Mouse (Mus musculus): ENCODE data around the gene Acss3. TPM values are rescaled to one million over a fixed set of nuclear protein-coding genes. Genes with fewer than 3 reads are reported as not detected.

The Acss3 gene
- total and polyA plus RNA-seq, 2 experiments: 10.0 to 87.9 TPM

- no peak for TF ChIP-seq POLR2A (IDR thresholded peaks at IDR 0.05; ENCODE audit: extremely low read depth, insufficient read depth, low read length)
- TF ChIP-seq CTCF (IDR thresholded peaks at IDR 0.05; ENCODE audit: low read depth, low read length): no peak
- Histone ChIP-seq H3K79me2 (ENCODE audit: control insufficient read depth, insufficient read depth, low read length) (peaks cover 2% of the 10 kb centered on the region; the same call in 1 of the 2 replicates), H3K27me3 (ENCODE audit: control insufficient read depth, insufficient read depth, low read length) (no peaks in the 10 kb centered on the region), H3K9ac (ENCODE audit: low read depth, low read length) (no peak overlapping the region), H3K27ac (replicated peaks; ENCODE audit: insufficient read depth, low read depth, low read length) (no peak overlapping the region), H3K4me1 (ENCODE audit: control insufficient read depth, insufficient read depth, low read length) (peaks cover 13% of the 10 kb centered on the region; the same call in 1 of the 2 replicates), H3K4me3 (ENCODE audit: insufficient read depth, low read depth, low read length) (no peak overlapping the region), H3K36me3 (ENCODE audit: control insufficient read depth, insufficient read depth, low read length) (no peaks in the 10 kb centered on the region)
- DNase-seq (ENCODE audit: extremely low read depth, low read depth, low spot score): peak; percentile 86
- WGBS: 38% methylated on average over 1 of the region's 1 CpGs
Observed at GRCm38 (mm10) chr10:107115930-107116642, 7.4 kb downstream of the Acss3 start.

GRCm38 (mm10) chr10:107115121-107115520, 8.3 kb downstream of the Acss3 start:
- H3K4me1 ChIP-seq (ENCODE audit: control insufficient read depth, insufficient read depth, low read length): peaks cover 12% of the 10 kb centered on the region; the same call in 1 of the 2 replicates
- DNase-seq (ENCODE audit: extremely low read depth, low read depth, low spot score): peak; percentile 76
- no peaks in the 10 kb centered on the region for H3K27me3 ChIP-seq (ENCODE audit: control insufficient read depth, insufficient read depth, low read length)
- H3K4me3 ChIP-seq (ENCODE audit: insufficient read depth, low read depth, low read length): no peak overlapping the region
- no peak overlapping the region; the same call in 1 of the 2 replicates for H3K9ac ChIP-seq (ENCODE audit: low read depth, low read length)
- no peaks in the 10 kb centered on the region for H3K36me3 ChIP-seq (ENCODE audit: control insufficient read depth, insufficient read depth, low read length)
- TF ChIP-seq CTCF (IDR thresholded peaks at IDR 0.05; ENCODE audit: low read depth, low read length) (no peak), POLR2A (IDR thresholded peaks at IDR 0.05; ENCODE audit: extremely low read depth, insufficient read depth, low read length) (no peak)
- H3K79me2 ChIP-seq (ENCODE audit: control insufficient read depth, insufficient read depth, low read length): peaks cover 2% of the 10 kb centered on the region; the same call in 1 of the 2 replicates
- no peak overlapping the region for H3K27ac ChIP-seq (replicated peaks; ENCODE audit: insufficient read depth, low read depth, low read length)
- WGBS: 34% methylated on average over 1 of the region's 1 CpGs

- Histone ChIP-seq H3K27me3 (ENCODE audit: control insufficient read depth, insufficient read depth, low read length) (no peaks in the 10 kb centered on the region), H3K36me3 (ENCODE audit: control insufficient read depth, insufficient read depth, low read length) (no peaks in the 10 kb centered on the region), H3K79me2 (ENCODE audit: control insufficient read depth, insufficient read depth, low read length) (no peaks in the 10 kb centered on the region), H3K27ac (replicated peaks; ENCODE audit: insufficient read depth, low read depth, low read length) (no peak overlapping the region), H3K4me3 (ENCODE audit: insufficient read depth, low read depth, low read length) (no peak overlapping the region), H3K4me1 (ENCODE audit: control insufficient read depth, insufficient read depth, low read length) (no peaks in the 10 kb centered on the region), H3K9ac (ENCODE audit: low read depth, low read length) (no peak overlapping the region)
- TF ChIP-seq CTCF (IDR thresholded peaks at IDR 0.05; ENCODE audit: low read depth, low read length) (no peak), POLR2A (IDR thresholded peaks at IDR 0.05; ENCODE audit: extremely low read depth, insufficient read depth, low read length) (no peak)
- WGBS: 65% methylated on average over 3 of the region's 3 CpGs
- peak; percentile 13 for DNase-seq (ENCODE audit: extremely low read depth, low read depth, low spot score)
Observed at GRCm38 (mm10) chr10:107094452-107094851, 29.0 kb downstream of the Acss3 start.

- no peaks in the 10 kb centered on the region for H3K4me1 ChIP-seq (ENCODE audit: control insufficient read depth, insufficient read depth, low read length)
- H3K27me3 ChIP-seq (ENCODE audit: control insufficient read depth, insufficient read depth, low read length): no peaks in the 10 kb centered on the region
- TF ChIP-seq POLR2A (IDR thresholded peaks at IDR 0.05; ENCODE audit: extremely low read depth, insufficient read depth, low read length): no peak
- no peak for TF ChIP-seq CTCF (IDR thresholded peaks at IDR 0.05; ENCODE audit: low read depth, low read length)
- no peak overlapping the region for H3K27ac ChIP-seq (replicated peaks; ENCODE audit: insufficient read depth, low read depth, low read length)
- WGBS: 72% methylated on average over 4 of the region's 4 CpGs
- H3K9ac ChIP-seq (ENCODE audit: low read depth, low read length): no peak overlapping the region
- no peak overlapping the region for H3K4me3 ChIP-seq (ENCODE audit: insufficient read depth, low read depth, low read length)
- H3K36me3 ChIP-seq (ENCODE audit: control insufficient read depth, insufficient read depth, low read length): no peaks in the 10 kb centered on the region
- no peaks in the 10 kb centered on the region for H3K79me2 ChIP-seq (ENCODE audit: control insufficient read depth, insufficient read depth, low read length)
- no peak for DNase-seq (ENCODE audit: extremely low read depth, low read depth, low spot score)
Observed at GRCm38 (mm10) chr10:107053846-107054624, 69.4 kb downstream of the Acss3 start.

- Histone ChIP-seq H3K4me3 (ENCODE audit: insufficient read depth, low read depth, low read length) (no peak overlapping the region), H3K4me1 (ENCODE audit: control insufficient read depth, insufficient read depth, low read length) (no peaks in the 10 kb centered on the region), H3K36me3 (ENCODE audit: control insufficient read depth, insufficient read depth, low read length) (no peaks in the 10 kb centered on the region), H3K27me3 (ENCODE audit: control insufficient read depth, insufficient read depth, low read length) (no peaks in the 10 kb centered on the region), H3K9ac (ENCODE audit: low read depth, low read length) (no peak overlapping the region), H3K27ac (replicated peaks; ENCODE audit: insufficient read depth, low read depth, low read length) (no peak overlapping the region), H3K79me2 (ENCODE audit: control insufficient read depth, insufficient read depth, low read length) (no peaks in the 10 kb centered on the region)
- DNase-seq (ENCODE audit: extremely low read depth, low read depth, low spot score): no peak
- 79% methylated on average over 2 of the region's 2 CpGs for WGBS
- TF ChIP-seq POLR2A (IDR thresholded peaks at IDR 0.05; ENCODE audit: extremely low read depth, insufficient read depth, low read length): no peak
- no peak for TF ChIP-seq CTCF (IDR thresholded peaks at IDR 0.05; ENCODE audit: low read depth, low read length)
Observed at GRCm38 (mm10) chr10:107050489-107050888, 73.0 kb downstream of the Acss3 start.

Data from liver, adult 2 months (tissue).